Mouse (Mus musculus): ENCODE data around the gene Lrrn4cl. TPM values are rescaled to one million over a fixed set of nuclear protein-coding genes. Genes with fewer than 3 reads are reported as not detected.
"Not testable (repeated sequence)": the region's sequence is repeated elsewhere in the genome, so short reads cannot be mapped to it uniquely, and the experiment has no call there.

Lrrn4cl gene
- polyA plus RNA-seq, 1 experiment = 1.5 TPM

GRCm38 (mm10) chr19:8895397-8895960 is 44.9 kb downstream of the Lrrn4cl start:
- TF ChIP-seq POLR2A (IDR thresholded peaks at IDR 0.05; ENCODE audit: low read depth, low read length) = no peak
- no peak for TF ChIP-seq CTCF (conservative IDR thresholded peaks at IDR 0.05; ENCODE audit: insufficient read depth, insufficient read length, low read depth, low read length)
- Histone ChIP-seq H3K27me3 (replicated peaks; ENCODE audit: control insufficient read depth, insufficient read depth, low read length) (no peaks in the 10 kb centered on the region), H3K4me1 (ENCODE audit: control insufficient read depth, insufficient read depth, low read length) (no peaks in the 10 kb centered on the region; the same call in 1 of the 2 replicates), H3K4me3 (ENCODE audit: insufficient read depth, low read depth, low read length) (no peak overlapping the region), H3K36me3 (ENCODE audit: control insufficient read depth, insufficient read depth, low read length) (peaks cover 2% of the 10 kb centered on the region), H3K27ac (ENCODE audit: insufficient read depth, low read depth, low read length) (no peak overlapping the region)
- DNase-seq = no peak
- 90% methylated on average over 9 of the region's 9 CpGs for WGBS

GRCm38 (mm10) chr19:8896231-8896630 is 45.7 kb downstream of the Lrrn4cl start:
- H3K27me3 ChIP-seq (replicated peaks; ENCODE audit: control insufficient read depth, insufficient read depth, low read length); H3K4me1 ChIP-seq (ENCODE audit: control insufficient read depth, insufficient read depth, low read length); H3K4me3 ChIP-seq (ENCODE audit: insufficient read depth, low read depth, low read length); H3K27ac ChIP-seq (ENCODE audit: insufficient read depth, low read depth, low read length); DNase-seq; H3K36me3 ChIP-seq (ENCODE audit: control insufficient read depth, insufficient read depth, low read length): not testable (repeated sequence)
- 79% methylated on average over 5 of the region's 5 CpGs for WGBS

GRCm38 (mm10) chr19:8897211-8897864 is 46.8 kb downstream of the Lrrn4cl start:
- H3K4me1 ChIP-seq (ENCODE audit: control insufficient read depth, insufficient read depth, low read length); H3K27me3 ChIP-seq (replicated peaks; ENCODE audit: control insufficient read depth, insufficient read depth, low read length); H3K36me3 ChIP-seq (ENCODE audit: control insufficient read depth, insufficient read depth, low read length): not testable (repeated sequence)
- Histone ChIP-seq H3K4me3 (ENCODE audit: insufficient read depth, low read depth, low read length) (peak overlapping the region; percentile 88), H3K27ac (ENCODE audit: insufficient read depth, low read depth, low read length) (peak overlapping the region; percentile 43)
- 17% methylated on average over 21 of the region's 21 CpGs for WGBS
- DNase-seq = peak; percentile 62

DNA sequence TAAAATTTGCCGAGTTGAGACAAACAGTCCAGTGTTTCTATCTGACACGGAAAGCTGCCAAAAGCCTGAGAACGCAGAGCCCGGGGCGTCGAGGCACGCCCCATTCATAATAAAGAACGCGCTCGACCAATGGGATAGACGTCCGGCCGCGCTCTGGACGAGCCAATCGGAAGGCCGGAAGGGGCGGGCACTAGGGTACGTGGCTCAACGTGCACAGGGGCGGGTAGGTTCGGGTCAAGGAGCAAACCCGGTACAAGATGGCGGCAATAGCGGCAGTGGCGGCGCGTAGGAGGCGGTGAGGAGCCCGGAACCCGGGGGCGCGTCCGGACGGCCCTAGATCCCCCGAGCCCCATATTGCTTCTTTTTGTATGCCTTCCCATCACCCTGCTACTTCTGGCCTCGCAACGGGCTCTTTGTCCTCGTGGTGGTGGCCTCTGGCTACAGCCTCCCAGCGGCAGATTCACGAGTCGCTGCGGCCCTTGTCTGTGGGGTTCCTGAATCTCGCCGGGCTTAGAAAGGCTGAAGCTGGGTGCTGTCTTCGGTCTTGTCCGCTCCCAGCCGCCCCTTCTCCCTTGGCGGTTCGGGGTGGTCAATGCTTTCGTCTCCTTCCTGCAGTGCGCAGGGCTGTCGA is 47.4 kb downstream of the Lrrn4cl start, which contains the start of gene Ganab:
Gene Ganab (plus strand): TSS at position 207 of the 631 bp plus-strand sequence.
- TF ChIP-seq CTCF (conservative IDR thresholded peaks at IDR 0.05; ENCODE audit: insufficient read depth, insufficient read length, low read depth, low read length) (no peak), POLR2A (IDR thresholded peaks at IDR 0.05; ENCODE audit: low read depth, low read length) (peak; percentile 75)
- H3K27me3 ChIP-seq (replicated peaks; ENCODE audit: control insufficient read depth, insufficient read depth, low read length) = no peaks in the 10 kb centered on the region
- WGBS = under 1% methylated on average over 53 of the region's 53 CpGs
- no peaks in the 10 kb centered on the region; the same call in 1 of the 2 replicates for H3K4me1 ChIP-seq (ENCODE audit: control insufficient read depth, insufficient read depth, low read length)
- H3K4me3 ChIP-seq (ENCODE audit: insufficient read depth, low read depth, low read length) = peak within 1 kb of the TSS; percentile 88
- DNase-seq = peak; percentile 98
- H3K36me3 ChIP-seq (ENCODE audit: control insufficient read depth, insufficient read depth, low read length) = no peaks in the 10 kb centered on the region; the same call in none of the 2 replicates
- peak within 1 kb of the TSS; percentile 83 for H3K27ac ChIP-seq (ENCODE audit: insufficient read depth, low read depth, low read length)

DNA sequence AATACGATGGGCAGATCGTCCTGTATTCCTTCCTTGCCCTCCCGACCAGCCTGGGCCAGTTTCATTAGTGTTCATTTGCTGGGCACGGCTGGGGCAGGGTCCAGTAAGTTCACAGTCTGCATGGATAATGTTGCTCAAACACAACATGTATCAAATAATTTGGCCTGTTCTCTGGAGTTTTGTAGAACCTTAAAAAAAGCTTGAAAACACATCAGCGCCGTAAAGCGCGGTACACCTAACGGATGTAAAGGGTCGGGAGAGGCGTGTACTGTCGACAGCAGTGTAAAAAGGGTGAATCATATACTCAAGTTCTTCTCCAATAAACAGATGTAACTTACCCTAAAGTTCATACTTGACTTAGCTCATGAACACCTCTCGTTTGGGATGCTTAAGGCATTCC is 48.0 kb downstream of the Lrrn4cl start:
- peak overlapping the region; percentile 83; the same call in 1 of the 2 replicates for H3K27ac ChIP-seq (ENCODE audit: insufficient read depth, low read depth, low read length)
- H3K4me3 ChIP-seq (ENCODE audit: insufficient read depth, low read depth, low read length) = peak overlapping the region; percentile 88
- no peaks in the 10 kb centered on the region; the same call in 1 of the 2 replicates for H3K4me1 ChIP-seq (ENCODE audit: control insufficient read depth, insufficient read depth, low read length)
- H3K27me3 ChIP-seq (replicated peaks; ENCODE audit: control insufficient read depth, insufficient read depth, low read length) = no peaks in the 10 kb centered on the region
- peak; percentile 18 for DNase-seq
- H3K36me3 ChIP-seq (ENCODE audit: control insufficient read depth, insufficient read depth, low read length) = no peaks in the 10 kb centered on the region; the same call in none of the 2 replicates
- WGBS = 2% methylated on average over 13 of the region's 13 CpGs
- TF ChIP-seq POLR2A (IDR thresholded peaks at IDR 0.05; ENCODE audit: low read depth, low read length) (no peak), CTCF (conservative IDR thresholded peaks at IDR 0.05; ENCODE audit: insufficient read depth, insufficient read length, low read depth, low read length) (no peak)

GRCm38 (mm10) chr19:8899079-8899478 is 48.5 kb downstream of the Lrrn4cl start:
- 10% methylated on average over 3 of the region's 3 CpGs for WGBS
- no peaks in the 10 kb centered on the region; the same call in 1 of the 2 replicates for H3K4me1 ChIP-seq (ENCODE audit: control insufficient read depth, insufficient read depth, low read length)
- no peaks in the 10 kb centered on the region; the same call in none of the 2 replicates for H3K36me3 ChIP-seq (ENCODE audit: control insufficient read depth, insufficient read depth, low read length)
- peak; percentile 22 for DNase-seq
- no peak overlapping the region for H3K27ac ChIP-seq (ENCODE audit: insufficient read depth, low read depth, low read length)
- H3K4me3 ChIP-seq (ENCODE audit: insufficient read depth, low read depth, low read length) = no peak overlapping the region; the same call in 1 of the 2 replicates
- no peak for TF ChIP-seq CTCF (conservative IDR thresholded peaks at IDR 0.05; ENCODE audit: insufficient read depth, insufficient read length, low read depth, low read length)
- TF ChIP-seq POLR2A (IDR thresholded peaks at IDR 0.05; ENCODE audit: low read depth, low read length) = no peak
- H3K27me3 ChIP-seq (replicated peaks; ENCODE audit: control insufficient read depth, insufficient read depth, low read length) = no peaks in the 10 kb centered on the region

DNA sequence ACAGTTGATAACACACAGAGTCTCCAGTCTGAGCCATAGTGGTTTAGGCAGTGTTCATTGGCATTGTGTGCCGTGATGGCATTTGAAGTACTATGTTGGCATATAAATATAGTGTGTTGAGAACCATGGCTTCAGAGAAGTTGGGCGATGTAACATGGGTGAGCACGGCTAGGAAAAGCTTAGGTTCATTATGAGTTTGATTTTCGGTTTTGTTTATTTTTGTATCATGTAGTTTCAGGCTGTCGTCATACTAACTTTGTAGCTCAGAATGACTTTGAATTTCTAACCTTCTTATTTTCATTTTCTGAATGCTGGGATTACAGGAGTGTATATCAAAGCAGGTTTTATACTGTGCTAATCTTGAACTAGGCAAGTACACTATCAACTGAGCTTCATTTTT is 52.8 kb downstream of the Lrrn4cl start:
- Histone ChIP-seq H3K27ac (ENCODE audit: insufficient read depth, low read depth, low read length) (no peak overlapping the region), H3K27me3 (replicated peaks; ENCODE audit: control insufficient read depth, insufficient read depth, low read length) (no peaks in the 10 kb centered on the region), H3K36me3 (ENCODE audit: control insufficient read depth, insufficient read depth, low read length) (peaks cover 17% of the 10 kb centered on the region), H3K4me3 (ENCODE audit: insufficient read depth, low read depth, low read length) (no peak overlapping the region), H3K4me1 (ENCODE audit: control insufficient read depth, insufficient read depth, low read length) (no peaks in the 10 kb centered on the region; the same call in 1 of the 2 replicates)
- DNase-seq = no peak
- WGBS = 91% methylated on average over 5 of the region's 5 CpGs
- no peak for TF ChIP-seq CTCF (conservative IDR thresholded peaks at IDR 0.05; ENCODE audit: insufficient read depth, insufficient read length, low read depth, low read length)
- no peak for TF ChIP-seq POLR2A (IDR thresholded peaks at IDR 0.05; ENCODE audit: low read depth, low read length)

Other genes starting within 250 kb of the Lrrn4cl start
- 355 and 358 TPM in 2 replicates for gene Slc22a6, start 232.7 kb upstream of the Lrrn4cl start, polyA plus RNA-seq (2012; rRNA removed)
- gene Chrm1, start 187.0 kb upstream of the Lrrn4cl start, polyA plus RNA-seq (2012; rRNA removed) = 0.53 and 0.62 TPM in 2 replicates
- 560 and 573 TPM in 2 replicates for gene Slc3a2, start 127.4 kb upstream of the Lrrn4cl start, polyA plus RNA-seq (2012; rRNA removed)
- gene Wdr74, start 114.9 kb upstream of the Lrrn4cl start, polyA plus RNA-seq (2012; rRNA removed) = 28.2 and 29.3 TPM in 2 replicates
- gene 1700092M07Rik, start 110.0 kb upstream of the Lrrn4cl start, polyA plus RNA-seq (2012; rRNA removed) = 0.39 TPM in 1 of 2 replicates, not detected in the other
- gene Stx5a, start 109.4 kb upstream of the Lrrn4cl start, polyA plus RNA-seq (2012; rRNA removed) = 51.4 and 59.4 TPM in 2 replicates
- 84.0 and 89.7 TPM in 2 replicates for gene Nxf1, start 93.7 kb upstream of the Lrrn4cl start, polyA plus RNA-seq (2012; rRNA removed)
- 238 and 291 TPM in 2 replicates for gene Tmem223, start 79.8 kb upstream of the Lrrn4cl start, polyA plus RNA-seq (2012; rRNA removed)
- 105 and 110 TPM in 2 replicates for gene Tmem179b, start 76.3 kb upstream of the Lrrn4cl start, polyA plus RNA-seq (2012; rRNA removed)
- gene Taf6l, start 64.4 kb upstream of the Lrrn4cl start, polyA plus RNA-seq (2012; rRNA removed) = 10.4 and 12.1 TPM in 2 replicates
- 60.7 and 72.9 TPM in 2 replicates for gene Polr2g, start 52.2 kb upstream of the Lrrn4cl start, polyA plus RNA-seq (2012; rRNA removed)
- gene Zbtb3, start 48.2 kb upstream of the Lrrn4cl start, polyA plus RNA-seq (2012; rRNA removed) = 1.4 and 1.6 TPM in 2 replicates
- gene Ttc9c, start 31.4 kb upstream of the Lrrn4cl start, polyA plus RNA-seq (2012; rRNA removed) = 15.4 and 18.7 TPM in 2 replicates
- 19.3 and 25.5 TPM in 2 replicates for gene Hnrnpul2, start 30.8 kb upstream of the Lrrn4cl start, polyA plus RNA-seq (2012; rRNA removed)
- 3.5 TPM in 1 of 2 replicates, not detected in the other for gene AC129217.1, start 21.0 kb upstream of the Lrrn4cl start, polyA plus RNA-seq (2012; rRNA removed)
- 204 and 214 TPM in 2 replicates for gene Bscl2, start 13.3 kb upstream of the Lrrn4cl start, polyA plus RNA-seq (2012; rRNA removed)
- gene Gng3, start 11.6 kb upstream of the Lrrn4cl start, polyA plus RNA-seq (2012; rRNA removed) = 0.29 and 0.83 TPM in 2 replicates
- 121 and 133 TPM in 2 replicates for gene Ubxn1, start 20.7 kb downstream of the Lrrn4cl start, polyA plus RNA-seq (2012; rRNA removed)
- gene Uqcc3, start 30.2 kb downstream of the Lrrn4cl start, polyA plus RNA-seq (2012; rRNA removed) = 49.4 and 74.7 TPM in 2 replicates
- 1.6 and 2.2 TPM in 2 replicates for gene Lbhd1, start 33.0 kb downstream of the Lrrn4cl start, polyA plus RNA-seq (2012; rRNA removed)
- gene Gm49403, start 33.2 kb downstream of the Lrrn4cl start, polyA plus RNA-seq (2012; rRNA removed) = not detected in 2 replicates
- gene 1810009A15Rik, start 38.1 kb downstream of the Lrrn4cl start, polyA plus RNA-seq (2012; rRNA removed) = 21.7 and 23.9 TPM in 2 replicates
- not detected in 2 replicates for gene Gm49416, start 38.2 kb downstream of the Lrrn4cl start, polyA plus RNA-seq (2012; rRNA removed)
- 16.7 and 18.9 TPM in 2 replicates for gene Ints5, start 42.2 kb downstream of the Lrrn4cl start, polyA plus RNA-seq (2012; rRNA removed)
- 130 and 136 TPM in 2 replicates for gene Ganab, start 47.3 kb downstream of the Lrrn4cl start, polyA plus RNA-seq (2012; rRNA removed)
- gene B3gat3, start 69.6 kb downstream of the Lrrn4cl start, polyA plus RNA-seq (2012; rRNA removed) = 105 and 125 TPM in 2 replicates
- gene Rom1, start 78.6 kb downstream of the Lrrn4cl start, polyA plus RNA-seq (2012; rRNA removed) = 12.0 and 13.9 TPM in 2 replicates
- gene Eml3, start 78.8 kb downstream of the Lrrn4cl start, polyA plus RNA-seq (2012; rRNA removed) = 35.1 and 35.7 TPM in 2 replicates
- gene Mta2, start 91.1 kb downstream of the Lrrn4cl start, polyA plus RNA-seq (2012; rRNA removed) = 16.9 and 19.8 TPM in 2 replicates
- gene Tut1, start 103.1 kb downstream of the Lrrn4cl start, polyA plus RNA-seq (2012; rRNA removed) = 14.1 and 14.3 TPM in 2 replicates
- 203 and 236 TPM in 2 replicates for gene Eef1g, start 116.3 kb downstream of the Lrrn4cl start, polyA plus RNA-seq (2012; rRNA removed)
- gene Ahnak, start 138.5 kb downstream of the Lrrn4cl start, polyA plus RNA-seq (2012; rRNA removed) = 11.9 TPM in 2 replicates
- gene Scgb1a1, start 237.2 kb downstream of the Lrrn4cl start, polyA plus RNA-seq (2012; rRNA removed) = 0.22 TPM in 1 of 2 replicates, not detected in the other

Data from kidney, adult 2 months (tissue).